Mouse (Mus musculus): Measurements from ENCODE around the gene Gpr161. TPM values are rescaled to one million over a fixed set of nuclear protein-coding genes. Genes with fewer than 3 reads are reported as not detected.

The Gpr161 gene
- polyA plus RNA-seq, 1 experiment from 2014 or later, result 1.4 TPM

DNA sequence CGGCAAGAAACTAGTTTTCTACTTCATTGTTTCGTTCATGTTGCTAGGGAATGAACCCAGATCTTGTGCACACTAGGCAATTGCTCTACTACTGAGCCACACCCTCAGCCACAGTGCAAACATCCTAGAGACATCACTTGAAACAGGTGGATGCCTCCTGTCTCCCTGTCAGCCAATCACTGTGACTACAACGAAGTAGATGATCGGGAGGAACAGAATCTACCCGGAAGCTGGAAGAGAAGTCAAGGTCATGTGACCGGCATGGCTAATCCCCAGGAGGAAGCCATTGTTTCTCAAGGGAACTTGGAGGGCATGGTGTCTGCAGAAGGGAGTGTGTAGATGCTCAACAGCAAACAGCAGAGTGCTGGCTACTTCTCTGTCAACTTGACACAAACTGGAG lies 20.6 kb upstream of the Gpr161 start:
- H3K27ac ChIP-seq (ENCODE audit: low read depth), result no peak overlapping the region
- DNase-seq, result no peak
- ATAC-seq (ENCODE audit: insufficient read depth), result no peak
- TF ChIP-seq CTCF (IDR thresholded peaks at IDR 0.05; ENCODE audit: low read depth), result no peak
- WGBS, result 77% methylated on average over 6 of the region's 6 CpGs
- H3K9me3 ChIP-seq (ENCODE audit: low read depth, low read length), result no peaks in the 10 kb centered on the region
- no peak overlapping the region for H3K4me3 ChIP-seq (ENCODE audit: low read depth, low read length)
- no peaks in the 10 kb centered on the region for H3K4me1 ChIP-seq (ENCODE audit: insufficient read depth)
- no peaks in the 10 kb centered on the region for H3K27me3 ChIP-seq (ENCODE audit: insufficient read depth, low read length)
- no peak overlapping the region for H3K4me2 ChIP-seq
- no peak overlapping the region for H3K9ac ChIP-seq
- H3K36me3 ChIP-seq (ENCODE audit: insufficient read depth), result no peaks in the 10 kb centered on the region

DNA sequence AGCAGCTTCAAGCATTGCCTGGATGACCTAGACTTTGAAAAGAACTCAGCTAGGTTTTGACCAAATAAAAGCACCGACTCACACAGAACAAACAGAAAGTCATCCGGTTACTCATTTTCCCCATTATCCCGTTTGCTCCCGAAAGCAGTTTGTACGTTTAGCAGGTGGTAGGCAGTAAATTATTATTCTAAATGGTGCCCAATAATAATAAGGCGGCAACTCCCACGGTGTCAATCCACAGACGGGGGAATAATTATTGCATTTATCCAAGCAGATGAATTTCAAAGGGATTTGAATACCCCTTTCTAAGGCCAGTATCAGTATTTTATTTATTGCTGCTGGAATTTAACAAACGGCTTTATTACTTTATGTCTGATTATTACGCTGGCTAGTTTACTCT lies 14.8 kb upstream of the Gpr161 start:
- peak overlapping the region; percentile 69 for H3K4me3 ChIP-seq (ENCODE audit: low read depth, low read length)
- peak overlapping the region; percentile 83 for H3K4me2 ChIP-seq
- no peaks in the 10 kb centered on the region for H3K36me3 ChIP-seq (ENCODE audit: insufficient read depth)
- no peaks in the 10 kb centered on the region; the same call in 1 of the 2 replicates for H3K4me1 ChIP-seq (ENCODE audit: insufficient read depth)
- no peak for ATAC-seq (ENCODE audit: insufficient read depth)
- H3K9me3 ChIP-seq (ENCODE audit: low read depth, low read length), result no peaks in the 10 kb centered on the region
- no peak for TF ChIP-seq CTCF (IDR thresholded peaks at IDR 0.05; ENCODE audit: low read depth)
- peak overlapping the region; percentile 83 for H3K9ac ChIP-seq
- DNase-seq, result no peak
- H3K27me3 ChIP-seq (ENCODE audit: insufficient read depth, low read length), result no peaks in the 10 kb centered on the region
- H3K27ac ChIP-seq (ENCODE audit: low read depth), result peak overlapping the region; percentile 93
- WGBS, result 45% methylated on average over 10 of the region's 10 CpGs

DNA sequence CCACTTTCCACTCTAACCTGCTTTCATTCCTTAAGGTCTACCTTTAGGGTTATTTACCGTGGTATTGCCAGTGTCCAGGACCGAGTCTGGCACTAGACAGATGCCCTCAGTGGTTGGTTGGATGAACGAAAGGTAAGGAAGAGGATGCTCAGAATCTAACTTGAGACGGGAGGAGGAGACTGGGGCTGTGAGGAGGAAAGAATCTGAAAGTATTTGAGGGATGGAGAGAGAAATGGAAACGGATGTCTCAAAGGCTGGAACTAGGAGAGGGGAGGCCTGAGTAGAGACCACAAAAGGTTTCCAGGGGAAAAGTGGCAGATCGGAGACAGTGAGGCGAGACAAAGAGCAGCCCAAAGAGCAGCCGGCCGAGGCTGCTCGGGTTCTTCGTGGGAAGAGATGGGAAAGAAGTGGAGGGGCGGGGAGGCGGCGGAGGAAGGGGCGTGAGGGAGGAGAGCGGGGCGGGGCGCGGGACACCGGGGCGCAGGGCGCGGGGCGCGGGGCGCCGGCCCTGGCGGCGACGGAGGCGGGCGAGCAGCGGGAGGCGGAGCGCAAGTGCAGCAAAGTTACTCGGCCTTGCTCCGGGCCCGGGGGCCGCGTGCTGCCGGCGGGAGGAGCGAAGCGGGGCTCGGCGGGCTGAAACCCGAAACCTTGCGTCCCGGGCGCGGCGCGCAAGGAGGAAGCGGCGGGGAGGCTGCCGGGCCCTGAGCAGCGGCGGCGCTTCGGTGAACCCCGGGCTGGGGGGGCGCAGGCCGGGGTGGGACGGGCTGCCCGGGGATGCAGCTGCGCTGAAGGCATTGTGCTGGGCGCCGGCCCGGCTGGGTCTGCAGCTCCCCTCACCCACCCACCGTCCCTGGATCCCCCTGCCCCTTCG lies 14.0 kb upstream of the Gpr161 start:
- Histone ChIP-seq H3K4me3 (ENCODE audit: low read depth, low read length) (peak overlapping the region; percentile 69), H3K9ac (peak overlapping the region; percentile 83), H3K27me3 (ENCODE audit: insufficient read depth, low read length) (no peaks in the 10 kb centered on the region), H3K4me2 (peak overlapping the region; percentile 83), H3K4me1 (ENCODE audit: insufficient read depth) (no peaks in the 10 kb centered on the region; the same call in 1 of the 2 replicates), H3K36me3 (ENCODE audit: insufficient read depth) (no peaks in the 10 kb centered on the region), H3K9me3 (ENCODE audit: low read depth, low read length) (no peaks in the 10 kb centered on the region), H3K27ac (ENCODE audit: low read depth) (peak overlapping the region; percentile 93)
- peak; percentile 86 for DNase-seq
- TF ChIP-seq CTCF (IDR thresholded peaks at IDR 0.05; ENCODE audit: low read depth), result no peak
- 1% methylated on average over 63 of the region's 71 CpGs for WGBS
- ATAC-seq (ENCODE audit: insufficient read depth), result peak; percentile 90

DNA sequence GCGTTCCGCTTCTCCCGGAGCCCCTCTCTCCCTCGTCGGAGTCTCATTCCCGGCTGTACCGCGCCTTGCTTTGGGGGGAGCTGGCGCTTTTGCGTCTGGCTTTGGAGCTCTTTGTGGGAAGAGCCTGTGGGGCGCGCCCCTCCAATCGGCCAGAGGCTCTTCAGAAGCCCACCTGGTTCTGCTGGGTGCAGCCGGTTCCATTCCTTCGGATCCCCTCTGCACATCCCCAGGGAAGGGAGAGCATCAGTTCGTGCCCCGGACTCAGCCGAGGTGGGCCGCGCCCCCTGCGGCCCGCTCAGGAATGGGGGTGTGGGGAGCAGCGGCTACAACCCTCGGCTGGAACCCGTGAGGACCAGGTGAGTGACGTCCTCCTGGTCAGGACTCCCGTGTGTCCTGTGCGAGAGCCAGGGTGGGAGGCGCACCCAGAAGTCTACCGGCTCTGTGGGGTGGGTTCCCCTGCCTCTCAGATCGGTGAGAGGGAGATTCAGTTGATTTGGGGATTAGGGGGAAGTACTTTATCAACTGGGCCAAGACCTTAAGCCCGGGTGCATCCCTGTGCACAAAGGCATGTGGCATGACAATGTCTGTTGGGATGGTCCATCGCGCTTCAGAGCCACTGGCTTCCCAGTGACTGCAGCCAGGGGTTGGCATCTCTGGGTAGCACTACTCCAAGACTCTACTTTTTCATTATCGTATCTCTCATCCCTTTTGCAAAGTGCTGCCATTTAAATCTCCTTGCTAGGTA lies 13.2 kb upstream of the Gpr161 start:
- Histone ChIP-seq H3K27ac (ENCODE audit: low read depth) (peak overlapping the region; percentile 93), H3K9ac (peak overlapping the region; percentile 83), H3K36me3 (ENCODE audit: insufficient read depth) (no peaks in the 10 kb centered on the region), H3K4me1 (ENCODE audit: insufficient read depth) (no peaks in the 10 kb centered on the region; the same call in 1 of the 2 replicates), H3K9me3 (ENCODE audit: low read depth, low read length) (no peaks in the 10 kb centered on the region), H3K4me3 (ENCODE audit: low read depth, low read length) (peak overlapping the region; percentile 69), H3K4me2 (peak overlapping the region; percentile 83), H3K27me3 (ENCODE audit: insufficient read depth, low read length) (no peaks in the 10 kb centered on the region)
- ATAC-seq (ENCODE audit: insufficient read depth) (peak; percentile 64), DNase-seq (peak; percentile 65)
- WGBS, result under 1% methylated on average over 35 of the region's 35 CpGs
- TF ChIP-seq CTCF (IDR thresholded peaks at IDR 0.05; ENCODE audit: low read depth), result peak; percentile 36; the same call in 1 of the 2 replicates

DNA sequence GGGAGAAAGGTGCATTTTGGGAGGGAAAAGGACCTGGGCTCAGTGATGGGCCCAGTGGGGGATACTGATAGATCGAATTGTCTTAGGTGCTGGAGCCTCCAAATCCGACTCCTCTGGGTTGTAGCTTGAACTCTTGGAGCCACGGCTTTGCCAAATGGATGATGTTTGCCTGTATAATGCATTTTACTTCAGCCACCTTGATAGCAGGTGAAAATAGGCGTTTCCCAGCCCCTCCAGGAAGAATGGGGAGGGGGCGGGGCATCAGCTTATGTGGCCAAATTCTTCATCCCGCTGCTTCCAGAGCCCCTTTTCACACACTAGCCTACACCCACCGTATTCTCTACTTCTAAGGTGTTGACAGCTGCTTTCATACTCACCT lies 12.6 kb upstream of the Gpr161 start:
- H3K4me3 ChIP-seq (ENCODE audit: low read depth, low read length), result peak overlapping the region; percentile 69
- no peaks in the 10 kb centered on the region for H3K9me3 ChIP-seq (ENCODE audit: low read depth, low read length)
- H3K4me1 ChIP-seq (ENCODE audit: insufficient read depth), result no peaks in the 10 kb centered on the region; the same call in 1 of the 2 replicates
- H3K36me3 ChIP-seq (ENCODE audit: insufficient read depth), result no peaks in the 10 kb centered on the region
- H3K27ac ChIP-seq (ENCODE audit: low read depth), result no peak overlapping the region
- WGBS, result 13% methylated on average over 7 of the region's 7 CpGs
- no peak for ATAC-seq (ENCODE audit: insufficient read depth)
- peak overlapping the region; percentile 83; the same call in 1 of the 2 replicates for H3K9ac ChIP-seq
- H3K27me3 ChIP-seq (ENCODE audit: insufficient read depth, low read length), result no peaks in the 10 kb centered on the region
- peak overlapping the region; percentile 83 for H3K4me2 ChIP-seq
- DNase-seq, result no peak
- no peak for TF ChIP-seq CTCF (IDR thresholded peaks at IDR 0.05; ENCODE audit: low read depth)

DNA sequence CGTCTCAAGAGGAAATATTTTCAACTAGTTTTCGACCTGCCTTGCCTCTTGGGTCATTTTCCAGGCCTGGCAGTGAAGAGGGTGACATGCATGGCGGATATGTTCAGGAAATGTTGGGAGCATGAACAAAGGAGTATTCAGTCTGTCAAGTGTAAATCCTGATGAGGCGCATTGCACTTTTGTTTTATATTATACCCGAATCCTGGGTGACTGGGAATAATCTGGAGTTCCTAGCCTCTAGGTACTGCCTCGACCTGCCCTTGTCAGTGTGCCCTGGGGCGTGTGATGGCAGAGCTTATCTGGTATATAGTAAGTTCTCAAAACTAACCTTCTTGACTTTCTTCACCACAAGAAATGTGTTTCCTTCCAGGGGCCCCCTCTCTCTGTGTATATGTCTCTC lies 11.5 kb upstream of the Gpr161 start:
- 63% methylated on average over 7 of the region's 7 CpGs for WGBS
- Histone ChIP-seq H3K9me3 (ENCODE audit: low read depth, low read length) (no peaks in the 10 kb centered on the region), H3K27me3 (ENCODE audit: insufficient read depth, low read length) (no peaks in the 10 kb centered on the region), H3K4me2 (no peak overlapping the region), H3K4me3 (ENCODE audit: low read depth, low read length) (no peak overlapping the region), H3K4me1 (ENCODE audit: insufficient read depth) (no peaks in the 10 kb centered on the region; the same call in 1 of the 2 replicates), H3K9ac (no peak overlapping the region), H3K36me3 (ENCODE audit: insufficient read depth) (no peaks in the 10 kb centered on the region), H3K27ac (ENCODE audit: low read depth) (no peak overlapping the region)
- DNase-seq (no peak), ATAC-seq (ENCODE audit: insufficient read depth) (no peak)
- TF ChIP-seq CTCF (IDR thresholded peaks at IDR 0.05; ENCODE audit: low read depth), result no peak

DNA sequence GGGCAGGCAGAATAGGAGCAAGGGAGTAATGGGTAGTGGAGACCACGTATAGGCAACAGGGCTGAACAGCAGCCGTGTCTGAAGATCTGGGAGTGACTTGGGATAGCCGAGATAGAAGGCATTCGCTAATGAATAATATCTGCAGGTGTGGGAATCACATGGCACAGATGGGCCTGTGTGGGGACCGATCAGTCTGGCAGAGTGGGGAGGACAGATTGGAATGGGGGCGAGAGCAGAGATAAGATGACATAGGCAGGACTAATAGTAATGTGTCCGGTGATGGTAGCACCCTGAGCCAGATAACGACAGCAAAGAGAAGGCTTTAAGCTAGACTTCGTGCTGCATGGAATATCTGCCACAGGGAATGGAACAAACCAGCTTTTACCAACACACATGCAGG lies 7.4 kb upstream of the Gpr161 start:
- no peak overlapping the region for H3K4me2 ChIP-seq
- no peak overlapping the region for H3K27ac ChIP-seq (ENCODE audit: low read depth)
- no peak for TF ChIP-seq CTCF (IDR thresholded peaks at IDR 0.05; ENCODE audit: low read depth)
- no peaks in the 10 kb centered on the region for H3K4me1 ChIP-seq (ENCODE audit: insufficient read depth)
- no peaks in the 10 kb centered on the region for H3K27me3 ChIP-seq (ENCODE audit: insufficient read depth, low read length)
- DNase-seq (no peak), ATAC-seq (ENCODE audit: insufficient read depth) (no peak)
- WGBS, result 82% methylated on average over 9 of the region's 9 CpGs
- no peak overlapping the region for H3K9ac ChIP-seq
- H3K36me3 ChIP-seq (ENCODE audit: insufficient read depth), result no peaks in the 10 kb centered on the region
- H3K4me3 ChIP-seq (ENCODE audit: low read depth, low read length), result no peak overlapping the region
- H3K9me3 ChIP-seq (ENCODE audit: low read depth, low read length), result no peaks in the 10 kb centered on the region
